Mouse (Mus musculus) spleen, adult 18-20 months (tissue): Measurements from ENCODE around the gene Erc2.

Experiments
- DNase-seq, 2 experiments: peaks; one replicate each; pipeline ENCODE4 v3.0.0; 2022; ENCODE audit warnings: mixed read lengths in 2 of 2

The Erc2 gene

GRCm38 (mm10) chr14:28512805-28513590 is 890.8 kb downstream of the Erc2 start:
- DNase-seq = no peak

DNA sequence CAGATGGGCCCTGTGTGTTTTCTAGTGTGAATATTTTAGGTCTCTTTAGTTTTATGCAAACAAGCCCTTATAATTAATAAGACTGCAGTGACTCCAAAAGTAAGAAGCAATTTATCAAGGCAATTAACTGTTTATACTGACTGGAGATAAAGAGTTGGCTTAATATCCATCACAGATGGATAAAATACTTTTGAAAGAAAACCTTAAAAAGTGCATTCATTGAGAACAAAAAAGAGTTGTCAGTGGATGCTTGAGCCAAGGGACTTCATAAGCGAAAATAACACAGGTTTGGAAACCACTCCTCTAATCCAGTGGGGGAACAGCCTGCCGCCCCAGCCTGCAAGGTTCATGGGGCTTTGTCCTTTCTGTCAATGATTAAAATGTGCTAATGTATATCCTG is 891.9 kb downstream of the Erc2 start:
- no peak for DNase-seq

DNA sequence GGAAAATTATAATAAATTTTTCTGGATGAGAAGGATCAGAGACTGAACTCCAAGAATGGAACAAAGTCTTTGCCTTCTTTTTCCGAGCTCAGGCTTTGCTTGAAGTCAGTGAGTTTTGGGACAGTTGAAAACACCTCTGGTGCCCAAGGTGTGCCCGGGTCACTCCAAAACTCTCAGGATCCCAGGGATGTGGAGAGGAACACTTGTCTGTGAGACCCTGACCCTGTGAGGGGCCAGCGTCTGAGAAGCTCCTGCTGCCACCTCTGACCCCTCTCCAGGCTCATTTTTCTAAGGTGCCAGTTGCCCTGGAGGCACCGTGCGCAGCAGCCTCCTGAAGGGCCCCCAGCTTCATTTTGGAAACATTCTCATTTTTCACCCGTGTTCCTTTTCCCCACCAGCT is 893.1 kb downstream of the Erc2 start:
- DNase-seq = no peak

- DNase-seq = no peak
Observed at GRCm38 (mm10) chr14:28517631-28518560, 895.7 kb downstream of the Erc2 start.

DNA sequence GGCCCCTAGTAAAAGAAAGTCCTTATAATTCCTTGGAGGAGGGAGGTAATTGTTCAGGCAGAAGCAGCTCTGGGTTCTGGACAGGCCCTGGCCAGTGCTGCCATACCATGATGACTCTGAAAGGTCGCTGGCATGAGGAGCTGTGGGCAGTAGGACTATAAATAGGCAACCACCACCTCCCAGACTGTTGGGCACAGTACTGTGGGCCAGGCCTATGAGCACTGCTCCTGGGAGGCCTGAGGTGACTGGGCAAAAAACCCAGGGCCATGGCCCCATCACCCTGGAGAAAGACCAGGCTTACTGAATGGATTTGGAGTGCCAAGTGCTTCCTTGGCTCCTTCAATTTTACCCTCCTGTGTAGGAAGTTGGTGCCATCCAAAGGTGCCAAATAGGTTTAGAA is 898.9 kb downstream of the Erc2 start:
- DNase-seq = no peak

DNA sequence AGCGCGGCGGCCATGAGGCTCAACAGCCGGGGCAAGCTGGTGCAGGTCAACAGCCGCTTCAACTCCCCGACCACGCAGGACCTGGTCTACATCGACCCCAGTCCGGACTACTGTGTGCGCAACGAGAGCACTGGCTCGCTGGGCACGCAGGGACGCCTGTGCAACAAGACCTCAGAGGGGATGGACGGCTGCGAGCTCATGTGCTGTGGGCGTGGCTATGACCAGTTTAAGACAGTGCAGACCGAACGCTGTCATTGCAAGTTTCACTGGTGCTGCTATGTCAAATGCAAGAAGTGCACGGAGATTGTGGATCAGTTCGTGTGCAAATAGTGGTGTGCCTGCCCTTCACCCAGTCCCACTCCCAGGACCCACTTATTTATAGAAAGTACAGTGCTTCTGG is 900.4 kb downstream of the Erc2 start:
- no peak for DNase-seq

- DNase-seq = no peak
Observed at GRCm38 (mm10) chr14:28525566-28525965, 903.3 kb downstream of the Erc2 start.
